Mouse (Mus musculus): ENCODE results near the gene H2-Oa. TPM values are rescaled to one million over a fixed set of nuclear protein-coding genes. Genes with fewer than 3 reads are reported as not detected.

H2-Oa gene
- polyA plus RNA-seq, 1 experiment from 2014 or later: 1.1 TPM

GRCm38 (mm10) chr17:34098709-34099479, 6.8 kb downstream of the H2-Oa start:
- Histone ChIP-seq H3K27me3 (replicated peaks; ENCODE audit: insufficient read depth, low read length) (no peaks in the 10 kb centered on the region), H3K9me3 (ENCODE audit: low read length) (no peaks in the 10 kb centered on the region), H3K9ac (replicated peaks; ENCODE audit: low read depth) (no peak overlapping the region), H3K4me3 (ENCODE audit: low read depth, low read length) (no peak overlapping the region), H3K4me1 (ENCODE audit: insufficient read depth, low read depth, low read length) (no peaks in the 10 kb centered on the region), H3K36me3 (ENCODE audit: insufficient read depth, low read length) (no peaks in the 10 kb centered on the region), H3K4me2 (replicated peaks; ENCODE audit: low read depth, low read length) (no peak overlapping the region), H3K27ac (ENCODE audit: low read length) (no peak overlapping the region)
- WGBS: 28% methylated on average over 10 of the region's 10 CpGs
- DNase-seq (ENCODE audit: low spot score) (peak; percentile 56), ATAC-seq (peak; percentile 82)
- TF ChIP-seq CTCF (IDR thresholded peaks at IDR 0.05) (no peak), EP300 (IDR thresholded peaks at IDR 0.05) (no peak)

GRCm38 (mm10) chr17:34099531-34099930, 7.4 kb downstream of the H2-Oa start:
- 33% methylated on average over 5 of the region's 5 CpGs for WGBS
- H3K4me3 ChIP-seq (ENCODE audit: low read depth, low read length): no peak overlapping the region
- H3K36me3 ChIP-seq (ENCODE audit: insufficient read depth, low read length): no peaks in the 10 kb centered on the region
- H3K27me3 ChIP-seq (replicated peaks; ENCODE audit: insufficient read depth, low read length): no peaks in the 10 kb centered on the region
- H3K9me3 ChIP-seq (ENCODE audit: low read length): no peaks in the 10 kb centered on the region
- no peak overlapping the region for H3K27ac ChIP-seq (ENCODE audit: low read length)
- H3K4me2 ChIP-seq (replicated peaks; ENCODE audit: low read depth, low read length): no peak overlapping the region
- no peak for ATAC-seq
- no peak overlapping the region for H3K9ac ChIP-seq (replicated peaks; ENCODE audit: low read depth)
- H3K4me1 ChIP-seq (ENCODE audit: insufficient read depth, low read depth, low read length): no peaks in the 10 kb centered on the region
- no peak for DNase-seq (ENCODE audit: low spot score)
- no peak for TF ChIP-seq EP300 (IDR thresholded peaks at IDR 0.05)

GRCm38 (mm10) chr17:34101185-34101584, 9.0 kb downstream of the H2-Oa start:
- DNase-seq (ENCODE audit: low spot score) (no peak), ATAC-seq (no peak)
- Histone ChIP-seq H3K36me3 (ENCODE audit: insufficient read depth, low read length) (no peaks in the 10 kb centered on the region), H3K27me3 (replicated peaks; ENCODE audit: insufficient read depth, low read length) (no peaks in the 10 kb centered on the region), H3K27ac (ENCODE audit: low read length) (no peak overlapping the region), H3K4me2 (replicated peaks; ENCODE audit: low read depth, low read length) (no peak overlapping the region), H3K4me1 (ENCODE audit: insufficient read depth, low read depth, low read length) (no peaks in the 10 kb centered on the region), H3K9ac (replicated peaks; ENCODE audit: low read depth) (no peak overlapping the region), H3K9me3 (ENCODE audit: low read length) (no peaks in the 10 kb centered on the region), H3K4me3 (ENCODE audit: low read depth, low read length) (no peak overlapping the region)
- WGBS: 24% methylated on average over 5 of the region's 5 CpGs
- TF ChIP-seq EP300 (IDR thresholded peaks at IDR 0.05) (no peak), CTCF (IDR thresholded peaks at IDR 0.05) (no peak)

- TF ChIP-seq CTCF (IDR thresholded peaks at IDR 0.05) (peak; percentile 89), EP300 (IDR thresholded peaks at IDR 0.05) (no peak)
- H3K27ac ChIP-seq (ENCODE audit: low read length): no peak overlapping the region
- no peaks in the 10 kb centered on the region for H3K9me3 ChIP-seq (ENCODE audit: low read length)
- peak overlapping the region; percentile 15 for H3K4me3 ChIP-seq (ENCODE audit: low read depth, low read length)
- WGBS: 4% methylated on average over 12 of the region's 12 CpGs
- H3K9ac ChIP-seq (replicated peaks; ENCODE audit: low read depth): no peak overlapping the region
- H3K4me2 ChIP-seq (replicated peaks; ENCODE audit: low read depth, low read length): peak overlapping the region; percentile 38
- DNase-seq (ENCODE audit: low spot score) (peak; percentile 92), ATAC-seq (peak; percentile 84)
- H3K36me3 ChIP-seq (ENCODE audit: insufficient read depth, low read length): no peaks in the 10 kb centered on the region
- H3K4me1 ChIP-seq (ENCODE audit: insufficient read depth, low read depth, low read length): no peaks in the 10 kb centered on the region
- H3K27me3 ChIP-seq (replicated peaks; ENCODE audit: insufficient read depth, low read length): no peaks in the 10 kb centered on the region
These were observed 9.5 kb downstream of the H2-Oa start for GRCm38 (mm10) chr17:34101604-34102032.

GRCm38 (mm10) chr17:34102831-34103230, 10.7 kb downstream of the H2-Oa start:
- Histone ChIP-seq H3K4me1 (ENCODE audit: insufficient read depth, low read depth, low read length) (no peaks in the 10 kb centered on the region), H3K9me3 (ENCODE audit: low read length) (no peaks in the 10 kb centered on the region), H3K4me2 (replicated peaks; ENCODE audit: low read depth, low read length) (no peak overlapping the region), H3K27me3 (replicated peaks; ENCODE audit: insufficient read depth, low read length) (no peaks in the 10 kb centered on the region), H3K4me3 (ENCODE audit: low read depth, low read length) (no peak overlapping the region), H3K27ac (ENCODE audit: low read length) (no peak overlapping the region), H3K9ac (replicated peaks; ENCODE audit: low read depth) (no peak overlapping the region), H3K36me3 (ENCODE audit: insufficient read depth, low read length) (no peaks in the 10 kb centered on the region)
- WGBS: 52% methylated on average over 6 of the region's 6 CpGs
- no peak for TF ChIP-seq CTCF (IDR thresholded peaks at IDR 0.05)
- no peak for TF ChIP-seq EP300 (IDR thresholded peaks at IDR 0.05)
- ATAC-seq (no peak), DNase-seq (ENCODE audit: low spot score) (peak; percentile 36)

GRCm38 (mm10) chr17:34104804-34105203, 12.7 kb downstream of the H2-Oa start:
- H3K27me3 ChIP-seq (replicated peaks; ENCODE audit: insufficient read depth, low read length): no peaks in the 10 kb centered on the region
- 72% methylated on average over 9 of the region's 9 CpGs for WGBS

More at GRCm38 (mm10) chr17:34104804-34105203, 12.7 kb downstream of the H2-Oa start:
- Histone ChIP-seq H3K36me3 (ENCODE audit: insufficient read depth, low read length) (no peaks in the 10 kb centered on the region), H3K9me3 (ENCODE audit: low read length) (no peaks in the 10 kb centered on the region), H3K27ac (ENCODE audit: low read length) (no peak overlapping the region), H3K9ac (replicated peaks; ENCODE audit: low read depth) (no peak overlapping the region), H3K4me3 (ENCODE audit: low read depth, low read length) (no peak overlapping the region), H3K4me1 (ENCODE audit: insufficient read depth, low read depth, low read length) (no peaks in the 10 kb centered on the region), H3K4me2 (replicated peaks; ENCODE audit: low read depth, low read length) (no peak overlapping the region)
- ATAC-seq (no peak), DNase-seq (ENCODE audit: low spot score) (no peak)
- TF ChIP-seq EP300 (IDR thresholded peaks at IDR 0.05) (no peak), CTCF (IDR thresholded peaks at IDR 0.05) (no peak)

Measured in lung, postnatal 0 days (tissue).